Mouse (Mus musculus) cerebellum, adult 2 months (tissue): ENCODE measurements around the gene Pacs1. TPM values are rescaled to one million over a fixed set of nuclear protein-coding genes. Genes with fewer than 3 reads are reported as not detected.
A peak's percentile ranks its signal among the peaks of the same experiment; 100 is the strongest.

Experiments
- DNase-seq, 2 experiments: peaks; one replicate each; pipeline ENCODE4 v3.0.0; 2021
- H3K27ac ChIP-seq: fragments of 200-500 bp; 2 replicates; pipeline ENCODE4 v1.5.1; 2012; ENCODE audit warnings: low read length, control low read depth, inconsistent platforms; ENCODE audit not compliant: insufficient read depth
- H3K27me3 ChIP-seq: fragments of 200-500 bp; 2 replicates; pipeline ENCODE4 v1.6.1; 2012; ENCODE audit warnings: inconsistent platforms, mild to moderate bottlenecking, low read length, moderate library complexity; ENCODE audit not compliant: control insufficient read depth, insufficient read depth
- H3K4me1 ChIP-seq: fragments of 200-500 bp; 2 replicates; pipeline ENCODE4 v1.6.1; 2011; ENCODE audit warnings: low read length; ENCODE audit not compliant: control insufficient read depth, insufficient read depth
- H3K4me3 ChIP-seq: fragments of 200-500 bp; replicated peaks from 2 replicates; pipeline ENCODE3; 2011; ENCODE audit warnings: mild to moderate bottlenecking, low read depth, low read length, control low read depth; ENCODE audit not compliant: insufficient read depth
- CTCF ChIP-seq: fragments of 200-500 bp; IDR thresholded peaks from 2 replicates; pipeline ENCODE4 v1.5.1; 2011; ENCODE audit warnings: low read depth, mild to moderate bottlenecking, control low read depth, low read length, moderate library complexity, borderline replicate concordance; ENCODE audit not compliant: insufficient read depth
- POLR2A ChIP-seq: fragments of 200-500 bp; IDR thresholded peaks from 2 replicates; pipeline ENCODE4 v1.6.1; 2011; ENCODE audit warnings: low read length, control low read depth, borderline replicate concordance; ENCODE audit not compliant: insufficient read depth
- WGBS: fragments of 180-500 bp; shearing (Covaris S2); methylation state at CpG from one replicate; pipeline ENCODE4 v1.1.7; 2018; 5-methylcytosine and 5-hydroxymethylcytosine counted together
- polyA plus RNA-seq: library from polyadenylated mRNA; depleted of rRNA; stranded (reverse); fragments of >200 nt; gene quantifications from 2 replicates; pipeline ENCODE4 v1.2.3, GENCODE M21; 2012; rRNA removed

Gene Pacs1
- polyA plus RNA-seq: 26.7 and 28.0 TPM in 2 replicates

DNA sequence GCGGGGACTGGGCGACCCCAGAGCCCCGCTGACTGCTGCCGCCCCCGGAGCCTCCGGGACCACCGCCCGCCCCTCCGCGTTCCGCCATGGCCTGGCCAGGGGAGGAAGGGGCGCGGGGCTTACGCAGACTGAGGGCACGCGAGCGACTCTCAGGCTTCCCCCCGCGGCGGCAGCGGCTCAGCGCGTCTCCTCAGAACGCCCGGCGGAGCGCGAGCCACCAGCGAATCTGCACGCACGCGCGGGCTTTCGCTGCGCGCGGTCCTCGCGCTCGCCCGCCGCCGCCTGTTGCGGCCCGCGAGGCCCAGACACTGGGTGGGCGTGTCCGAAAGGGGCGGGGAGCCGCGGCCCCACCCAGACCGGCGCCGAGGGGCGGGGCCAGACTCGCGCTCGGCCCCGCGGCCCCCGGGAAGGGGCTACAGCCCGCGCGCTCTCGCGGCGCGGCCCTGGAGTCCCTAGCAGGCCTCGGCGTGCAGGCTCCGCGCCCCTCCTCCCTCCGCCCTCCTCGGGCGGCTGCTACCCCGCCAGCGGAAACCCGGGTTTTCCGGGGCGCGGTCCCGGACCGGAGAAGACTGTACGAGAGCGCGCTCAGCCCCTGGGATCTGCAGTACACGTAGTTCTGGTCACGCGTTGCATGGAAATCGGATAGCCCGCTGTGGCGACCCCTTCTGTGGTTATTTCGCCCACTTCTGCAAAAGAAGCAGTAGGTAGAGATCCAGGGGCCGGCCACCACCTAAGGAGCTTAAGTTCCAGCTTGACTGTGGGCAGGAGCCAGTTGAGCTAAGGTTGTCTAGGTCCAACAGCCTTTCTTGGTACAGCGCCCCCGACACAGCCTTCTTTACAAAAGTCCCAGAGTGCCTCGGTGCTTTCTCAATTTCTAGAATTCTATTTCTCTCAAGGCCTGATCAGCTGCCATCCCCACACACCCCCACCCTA is at the start of gene Pacs1:
Gene Pacs1, minus strand, starts transcription at position 319 of the 933 bp plus-strand sequence.
- TF ChIP-seq CTCF (no peak), POLR2A (peak; percentile 51)
- no peak within 1 kb of the TSS for H3K27ac ChIP-seq
- H3K4me3 ChIP-seq: peak within 1 kb of the TSS; percentile 54
- H3K27me3 ChIP-seq: no peaks in the 10 kb centered on the region
- peak; percentile 83 to 86 for DNase-seq
- H3K4me1 ChIP-seq: no peaks in the 10 kb centered on the region; the same call in 1 of the 2 replicates
- under 1% methylated on average over 90 of the region's 97 CpGs for WGBS

DNA sequence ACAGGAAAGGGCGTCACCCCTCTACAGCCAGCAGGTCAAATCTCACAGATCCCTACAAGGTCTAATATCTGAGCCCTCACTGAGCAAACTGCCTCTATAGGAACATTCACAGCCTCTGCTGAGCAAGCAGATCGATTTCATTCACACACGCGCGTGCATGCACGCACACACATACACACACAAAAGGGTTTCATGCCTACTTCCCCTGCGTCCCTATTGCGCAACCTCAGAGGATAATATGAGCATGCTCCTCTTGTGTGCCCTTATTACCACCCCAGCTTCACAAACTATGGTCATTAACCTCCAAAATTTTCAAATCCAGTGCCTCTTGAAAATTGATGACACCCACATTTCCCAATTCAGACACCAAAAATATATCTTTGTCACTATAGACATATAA is 40.3 kb upstream of the Pacs1 start:
- WGBS: 88% methylated on average over 8 of the region's 8 CpGs
- H3K4me3 ChIP-seq: no peak overlapping the region
- DNase-seq: no peak
- no peaks in the 10 kb centered on the region for H3K27me3 ChIP-seq
- H3K27ac ChIP-seq: no peak overlapping the region
- no peaks in the 10 kb centered on the region for H3K4me1 ChIP-seq
- TF ChIP-seq CTCF (no peak), POLR2A (no peak)

GRCm38 (mm10) chr19:5309025-5309424 is 36.1 kb upstream of the Pacs1 start:
- 83% methylated on average over 7 of the region's 7 CpGs for WGBS
- Histone ChIP-seq H3K27me3 (no peaks in the 10 kb centered on the region), H3K4me3 (no peak overlapping the region), H3K4me1 (no peaks in the 10 kb centered on the region), H3K27ac (no peak overlapping the region)
- TF ChIP-seq POLR2A (no peak), CTCF (no peak)
- DNase-seq: no peak

GRCm38 (mm10) chr19:5306968-5307734 is 34.2 kb upstream of the Pacs1 start:
- no peaks in the 10 kb centered on the region for H3K27me3 ChIP-seq
- DNase-seq: no peak
- H3K4me1 ChIP-seq: no peaks in the 10 kb centered on the region
- TF ChIP-seq CTCF (no peak), POLR2A (no peak)
- no peak overlapping the region for H3K27ac ChIP-seq
- no peak overlapping the region for H3K4me3 ChIP-seq
- 62% methylated on average over 98 of the region's 98 CpGs for WGBS

- H3K4me1 ChIP-seq: no peaks in the 10 kb centered on the region
- H3K27me3 ChIP-seq: no peaks in the 10 kb centered on the region
- WGBS: 89% methylated on average over 6 of the region's 6 CpGs
- H3K4me3 ChIP-seq: no peak overlapping the region
- TF ChIP-seq POLR2A (no peak), CTCF (peak; percentile 18; the same call in 1 of the 2 replicates)
- DNase-seq: no peak
- no peak overlapping the region for H3K27ac ChIP-seq
Observed at GRCm38 (mm10) chr19:5306279-5306678, 33.4 kb upstream of the Pacs1 start.

GRCm38 (mm10) chr19:5302455-5302854 is 29.5 kb upstream of the Pacs1 start:
- H3K27ac ChIP-seq: no peak overlapping the region
- whole genome bisulfite sequencing: 20% methylated on average over 4 of the region's 4 CpGs
- H3K4me3 ChIP-seq: no peak overlapping the region
- peaks cover 10% of the 10 kb centered on the region for H3K4me1 ChIP-seq
- DNase-seq: no peak
- peak; percentile 45; the same call in 1 of the 2 replicates for TF ChIP-seq CTCF
- TF ChIP-seq POLR2A: no peak
- H3K27me3 ChIP-seq: no peaks in the 10 kb centered on the region

- H3K27ac ChIP-seq: no peak overlapping the region
- no peaks in the 10 kb centered on the region for H3K27me3 ChIP-seq
- TF ChIP-seq CTCF (no peak), POLR2A (no peak)
- peaks cover 10% of the 10 kb centered on the region for H3K4me1 ChIP-seq
- no peak for DNase-seq
- H3K4me3 ChIP-seq: no peak overlapping the region
- WGBS: 71% methylated on average over 6 of the region's 6 CpGs
Observed at GRCm38 (mm10) chr19:5300588-5300987, 27.7 kb upstream of the Pacs1 start.

DNA sequence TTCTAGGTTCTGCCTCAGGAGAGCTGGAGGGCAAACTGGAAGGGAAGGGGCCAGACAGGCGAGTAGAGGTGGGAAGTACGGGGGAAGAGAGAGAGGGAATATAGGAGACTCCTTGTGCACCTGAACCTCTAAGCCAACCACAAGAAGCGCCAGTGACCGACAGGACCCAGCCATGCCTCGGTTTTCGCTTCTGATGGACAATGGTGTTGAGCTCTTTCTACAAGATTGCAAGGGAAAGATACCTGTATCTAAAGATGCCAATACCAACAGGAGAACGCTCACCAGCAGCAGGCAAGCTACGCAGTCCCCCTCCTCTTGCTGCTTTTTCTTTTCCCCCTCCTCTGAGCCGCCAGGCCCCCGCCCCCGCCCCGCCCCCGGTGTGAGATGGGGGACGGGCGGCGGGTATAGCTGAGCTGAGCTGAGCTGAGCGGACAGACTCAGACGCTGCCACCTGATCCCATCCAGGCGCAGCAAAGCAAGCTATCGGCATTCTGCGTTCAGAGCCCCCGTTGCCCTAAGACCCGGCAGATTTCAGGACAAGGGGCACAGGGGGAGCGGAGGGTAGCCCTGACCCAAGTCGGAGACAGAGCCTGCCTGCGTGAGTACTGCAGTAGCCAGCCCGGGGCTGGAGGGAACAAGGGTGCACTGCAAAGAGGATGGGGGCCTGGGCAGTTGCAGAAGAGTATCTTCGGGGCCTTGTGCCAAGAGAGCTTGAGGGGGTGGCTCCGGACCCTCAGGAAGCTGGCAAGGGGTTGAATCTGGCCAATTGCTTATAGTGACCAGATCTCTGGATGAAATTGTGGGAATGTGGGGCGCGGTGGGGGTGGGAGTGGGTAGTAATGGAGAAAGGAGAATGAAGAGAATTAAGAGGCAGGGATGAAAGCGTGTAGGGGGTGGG is 25.2 kb upstream of the Pacs1 start, which contains the start of gene Gal3st3:
Gene Gal3st3, plus strand, starts transcription at position 429 of the 898 bp plus-strand sequence.
- Histone ChIP-seq H3K4me1 (peaks cover 10% of the 10 kb centered on the region), H3K27ac (peak within 1 kb of the TSS; percentile 71), H3K4me3 (peak within 1 kb of the TSS; percentile 95), H3K27me3 (no peaks in the 10 kb centered on the region)
- WGBS: 1% methylated on average over 32 of the region's 32 CpGs
- TF ChIP-seq POLR2A (peak; percentile 53), CTCF (no peak)
- peak; percentile 58 to 71 for DNase-seq
